Mouse (Mus musculus) ovary, postnatal 14 days (tissue): Measurements from ENCODE around the gene Prelid3b.

Source experiments
- DNase-seq: peaks from one replicate; pipeline ENCODE4 v3.0.0; 2022; ENCODE audit warnings: low spot score

Prelid3b gene

DNA sequence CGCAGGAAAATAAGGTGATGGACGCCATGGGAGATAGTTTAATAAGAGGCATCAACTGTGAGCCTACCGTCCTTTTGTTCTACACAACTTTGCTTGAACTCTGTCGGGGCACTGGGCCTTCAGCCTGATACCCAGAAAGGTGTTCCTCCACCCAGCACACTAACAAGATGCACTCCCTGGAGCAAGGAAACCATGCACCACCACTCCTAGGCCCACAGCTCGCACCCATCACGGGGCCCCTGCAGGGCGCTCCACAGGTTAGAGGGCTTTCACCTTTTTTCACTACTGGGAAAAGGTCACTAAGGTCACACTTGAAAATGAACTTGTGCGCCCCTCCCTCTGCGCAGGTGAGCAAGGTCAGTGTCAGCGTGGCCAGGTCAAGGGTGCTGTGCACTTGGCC is 9.5 kb downstream of the Prelid3b start:
- DNase-seq, result no peak

GRCm38 (mm10) chr2:174459365-174459764 is 13.5 kb downstream of the Prelid3b start:
- DNase-seq, result no peak

DNA sequence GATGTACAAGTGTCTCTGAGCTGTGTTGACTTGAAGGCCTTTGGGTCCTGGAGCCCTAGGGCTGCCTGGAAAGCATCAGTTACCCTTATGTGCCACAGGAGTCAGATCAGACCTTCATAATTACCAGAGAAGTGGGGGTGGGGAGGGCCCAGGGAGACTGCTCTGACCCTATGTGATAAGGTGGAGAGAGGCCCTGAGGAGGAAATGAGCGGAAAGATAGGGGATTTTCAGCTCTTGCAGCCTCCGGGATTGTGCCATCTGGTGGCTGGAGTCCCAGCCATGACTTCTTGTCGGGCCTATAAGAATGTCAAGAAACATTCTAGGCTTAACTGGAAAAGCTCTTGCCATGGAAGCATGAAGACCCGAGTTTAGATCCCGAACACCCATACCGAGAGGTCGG is 19.2 kb downstream of the Prelid3b start:
- DNase-seq, result no peak

GRCm38 (mm10) chr2:174450353-174450752 is 22.5 kb downstream of the Prelid3b start, which contains the start of gene Tubb1:
Gene Tubb1, plus strand, starts transcription at chr2:174450695.
- DNase-seq, result no peak

- DNase-seq, result no peak
Observed at GRCm38 (mm10) chr2:174448405-174448804, 24.5 kb downstream of the Prelid3b start.

DNA sequence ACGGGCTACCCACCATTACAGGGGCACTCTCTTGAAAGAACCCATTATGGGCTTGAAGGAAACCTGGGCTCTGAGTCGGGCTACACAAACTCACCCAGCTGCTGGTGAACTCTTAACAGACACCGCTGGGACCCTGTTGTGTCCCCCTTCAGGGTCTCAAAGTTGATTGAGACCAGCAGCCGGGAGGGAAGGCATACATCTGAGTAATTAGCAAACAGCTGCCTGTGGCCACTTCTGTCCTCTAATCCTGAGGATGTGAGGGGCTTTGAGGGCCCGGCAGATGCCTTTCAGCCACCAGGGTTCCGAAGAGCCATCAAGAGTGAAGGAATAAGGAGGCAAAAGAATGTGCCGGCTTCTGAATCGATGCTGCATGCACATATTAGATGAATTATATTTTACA is 26.0 kb downstream of the Prelid3b start:
- DNase-seq, result no peak

DNA sequence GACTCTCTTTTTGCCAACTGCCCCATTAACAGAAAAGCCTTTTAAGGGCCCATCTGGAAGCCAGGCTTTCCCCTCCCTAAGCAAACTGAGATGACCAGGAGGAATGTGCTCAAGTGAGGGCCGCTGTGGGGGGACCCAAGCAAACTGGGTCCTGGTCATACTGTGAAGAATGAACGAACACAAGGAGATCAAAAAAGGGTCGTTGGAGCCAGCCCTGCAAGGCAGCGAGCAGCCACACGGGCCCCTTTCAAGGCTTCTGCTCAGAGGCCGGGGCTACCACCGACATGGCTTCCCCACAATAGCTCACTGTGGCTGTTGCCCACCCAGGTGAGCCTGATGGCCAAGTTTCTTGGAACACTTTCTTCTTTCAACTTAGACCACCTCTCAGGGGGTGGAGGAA is 26.4 kb downstream of the Prelid3b start:
- no peak for DNase-seq

GRCm38 (mm10) chr2:174445018-174445417 is 27.9 kb downstream of the Prelid3b start:
- DNase-seq, result no peak

- no peak for DNase-seq
Observed at GRCm38 (mm10) chr2:174444359-174444758, 28.5 kb downstream of the Prelid3b start.

GRCm38 (mm10) chr2:174443046-174443445 is 29.8 kb downstream of the Prelid3b start:
- DNase-seq, result no peak

GRCm38 (mm10) chr2:174442460-174442859 is 30.4 kb downstream of the Prelid3b start:
- DNase-seq, result no peak

- DNase-seq, result no peak
Observed at GRCm38 (mm10) chr2:174441898-174442297, 31.0 kb downstream of the Prelid3b start.

DNA sequence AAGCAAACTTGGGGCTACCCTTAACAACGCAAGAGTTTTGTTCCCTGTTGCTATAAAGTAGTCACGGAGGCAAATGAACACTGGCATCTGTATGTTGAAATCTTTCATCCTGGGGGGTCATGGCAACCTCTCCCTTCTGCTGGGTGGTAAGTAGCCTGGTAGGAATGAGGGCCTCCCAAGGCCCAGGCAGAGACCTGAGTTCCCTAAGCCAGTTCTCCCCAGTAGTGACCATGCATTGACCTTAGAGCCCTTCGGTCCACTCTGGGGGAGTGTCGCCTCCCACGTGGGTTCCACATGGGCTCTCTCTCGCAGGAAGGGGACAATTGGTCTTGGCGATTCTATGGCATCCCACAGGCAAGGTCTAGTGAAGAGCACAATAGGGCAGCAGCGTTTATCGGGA is 32.9 kb downstream of the Prelid3b start:
- DNase-seq, result no peak

DNA sequence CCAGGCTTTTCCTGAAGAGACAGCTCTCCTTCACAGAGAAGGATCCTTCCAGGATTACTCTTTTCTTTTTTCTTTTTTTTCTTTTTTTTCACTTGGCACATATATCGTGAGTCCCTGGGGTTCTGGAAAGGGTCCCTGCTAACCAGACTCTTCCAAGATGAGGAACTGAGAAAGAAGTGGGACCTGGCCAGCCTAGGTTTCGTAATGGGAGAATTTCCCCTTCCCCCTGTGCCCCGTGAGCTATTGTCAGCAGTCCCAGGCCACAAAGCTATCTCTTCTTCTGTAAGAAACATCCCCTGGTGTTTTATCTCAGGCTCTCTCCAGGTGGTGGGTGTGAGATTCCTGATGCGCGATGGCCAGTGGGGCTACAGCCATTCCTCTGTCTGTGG is 33.4 kb downstream of the Prelid3b start:
- no peak for DNase-seq

- DNase-seq, result peak; percentile 56
Observed at GRCm38 (mm10) chr2:174438737-174439449, 34.0 kb downstream of the Prelid3b start, which contains the start of gene Ctsz. Gene Ctsz, minus strand, starts transcription at chr2:174439039.

- DNase-seq, result no peak
Observed at GRCm38 (mm10) chr2:174438181-174438580, 34.7 kb downstream of the Prelid3b start.

DNA sequence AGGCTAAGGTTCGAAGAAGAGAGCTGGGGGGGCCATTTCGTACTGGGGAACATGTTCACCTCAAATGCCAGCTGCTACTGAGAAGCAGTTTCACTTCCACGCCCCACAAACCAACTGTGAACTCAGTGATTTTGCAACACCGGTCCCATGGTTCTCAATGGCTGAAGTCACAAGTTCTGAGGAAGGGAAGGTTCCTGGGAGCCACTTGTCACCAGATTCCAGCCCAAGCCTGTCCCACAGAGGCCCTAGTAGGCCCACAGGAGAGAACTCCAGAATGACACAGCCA is 35.2 kb downstream of the Prelid3b start:
- no peak for DNase-seq

DNA sequence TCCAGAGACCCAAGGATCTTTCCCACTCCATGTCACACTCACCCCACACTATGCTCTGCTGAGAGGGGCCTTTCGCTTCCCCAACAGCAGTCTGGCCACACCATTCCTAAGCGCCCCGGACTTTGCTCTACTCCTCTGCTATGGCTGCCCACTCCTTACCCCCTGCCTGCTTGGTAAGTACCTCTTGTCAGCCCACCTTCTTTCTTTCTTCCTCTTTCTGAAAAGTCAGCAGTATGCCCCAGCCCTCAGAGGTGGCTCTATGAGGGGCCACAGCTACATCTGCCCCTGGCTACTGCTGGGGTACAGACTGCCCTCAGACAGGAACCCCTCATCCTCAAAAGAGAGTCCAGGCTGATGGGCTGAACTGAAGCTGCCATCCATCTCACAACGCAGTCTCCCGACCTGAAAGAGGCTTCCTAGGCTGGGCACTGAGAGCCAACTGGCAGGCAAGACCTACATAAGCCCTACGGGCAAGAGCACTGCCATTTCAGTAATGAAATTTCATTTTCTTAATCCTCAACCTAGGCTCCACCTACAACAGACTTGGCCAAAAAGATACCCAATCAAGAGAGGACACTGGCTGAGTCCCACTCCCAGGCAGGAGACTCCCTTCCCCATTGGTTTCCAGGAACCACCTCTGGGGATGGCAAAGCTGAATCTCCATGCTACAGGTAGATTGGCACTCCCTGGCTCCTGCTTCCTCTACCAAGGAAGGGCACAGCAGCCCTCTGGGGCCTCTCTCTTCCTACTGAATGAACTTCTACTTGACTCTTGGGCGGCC is 35.8 kb downstream of the Prelid3b start:
- DNase-seq, result no peak

GRCm38 (mm10) chr2:174436076-174436701 is 36.7 kb downstream of the Prelid3b start:
- DNase-seq, result no peak

DNA sequence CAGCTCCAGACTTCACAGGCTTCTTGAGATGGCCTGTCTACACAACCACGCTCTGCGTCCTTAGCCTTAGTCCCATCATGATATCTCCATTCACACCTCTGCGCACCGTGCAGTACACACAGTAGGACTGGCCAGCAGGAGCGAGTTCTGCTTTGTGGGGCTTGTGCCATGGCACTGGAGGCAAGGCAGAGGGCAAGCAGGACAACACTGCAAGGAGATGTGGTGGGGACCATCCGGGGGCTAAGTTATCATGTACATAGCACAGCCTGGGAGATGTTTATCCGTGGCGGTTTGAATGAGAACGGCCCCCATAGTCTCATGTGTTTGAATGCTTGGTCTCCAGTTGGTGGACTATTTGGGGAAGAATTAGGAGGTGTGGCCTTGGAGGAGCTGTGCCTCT is 37.9 kb downstream of the Prelid3b start:
- DNase-seq, result no peak

- DNase-seq, result no peak
Observed at GRCm38 (mm10) chr2:174428996-174429591, 43.8 kb downstream of the Prelid3b start.

DNA sequence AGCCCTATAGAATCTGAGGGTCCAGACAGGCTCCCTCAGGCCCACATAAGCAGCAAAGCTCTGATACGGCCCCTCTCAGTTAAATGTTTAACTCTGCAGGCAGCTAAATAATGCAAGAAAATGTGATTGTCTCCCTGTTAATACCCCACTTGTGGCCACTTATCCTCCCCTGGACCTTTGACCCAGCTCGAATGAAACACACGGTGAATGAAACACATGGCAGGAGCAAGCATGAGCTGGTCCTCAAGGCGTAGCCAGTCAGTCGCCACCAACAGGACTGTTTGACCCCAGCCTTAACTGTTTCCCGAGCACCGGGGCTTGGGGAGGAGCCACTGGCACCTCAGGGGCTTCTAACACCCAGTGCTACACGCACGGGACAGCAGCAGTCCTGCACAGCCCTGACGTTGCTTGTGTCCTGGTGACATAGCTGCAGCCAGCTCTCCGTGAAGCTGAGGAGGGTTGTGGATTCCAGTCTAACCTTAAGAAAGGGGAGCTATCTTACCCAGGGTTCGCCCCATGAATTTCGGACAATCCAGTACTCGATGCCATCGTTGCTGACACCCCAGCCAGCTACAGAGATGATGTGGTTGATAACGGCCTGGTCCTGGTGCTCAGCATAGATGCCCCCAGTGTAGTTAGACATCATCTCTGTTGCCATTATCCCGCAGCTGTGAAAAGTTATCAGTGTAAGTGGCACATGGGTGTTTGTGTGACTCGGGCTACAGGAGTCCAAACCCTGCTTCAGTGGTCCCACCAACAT is 44.6 kb downstream of the Prelid3b start:
- DNase-seq, result no peak
